Mouse (Mus musculus) limb, embryonic 14.5 days (tissue): ENCODE data around the gene Sel1l3. TPM values are rescaled to one million over a fixed set of nuclear protein-coding genes. Genes with fewer than 3 reads are reported as not detected.

Experiments
- ATAC-seq: fragments of 200-750 bp; cut with Nextera tagmentation; 2 replicates; pipeline ENCODE4 v1.8.0; 2017; ENCODE audit warnings: low read depth, moderate number of reproducible peaks, moderate TSS enrichment; ENCODE audit not compliant: low FRiP score
- DNase-seq: peaks from one replicate; pipeline ENCODE4 v3.0.0-alpha.2; 2015; ENCODE audit warnings: low spot score
- H3K27ac ChIP-seq: fragments of 300-500 bp; sonication (generic); replicated peaks from 2 replicates; pipeline ENCODE4 v1.5.1; 2014; ENCODE audit warnings: low read depth, mild to moderate bottlenecking, low read length, moderate library complexity, mixed read lengths
- H3K27me3 ChIP-seq: fragments of 300-500 bp; sonication (generic); 2 replicates; pipeline ENCODE4 v1.6.1; 2014; ENCODE audit warnings: low read length, mixed read lengths; ENCODE audit not compliant: control insufficient read depth, insufficient read depth
- H3K36me3 ChIP-seq: fragments of 300-500 bp; sonication (generic); 2 replicates; pipeline ENCODE4 v1.6.1; 2014; ENCODE audit warnings: mild to moderate bottlenecking, low read length, moderate library complexity, mixed read lengths; ENCODE audit not compliant: control insufficient read depth, insufficient read depth
- H3K4me1 ChIP-seq: fragments of 300-500 bp; sonication (generic); 2 replicates; pipeline ENCODE4 v1.6.1; 2014; ENCODE audit warnings: antibody characterized with exemption, low read length, mixed read lengths; ENCODE audit not compliant: control insufficient read depth, insufficient read depth
- H3K4me2 ChIP-seq: fragments of 300-500 bp; sonication (generic); replicated peaks from 2 replicates; pipeline ENCODE4 v1.6.1; 2014; ENCODE audit warnings: low read depth, mild to moderate bottlenecking, low read length, moderate library complexity; ENCODE audit not compliant: severe bottlenecking
- H3K4me3 ChIP-seq: fragments of 300-500 bp; sonication (generic); replicated peaks from 2 replicates; pipeline ENCODE4 v1.5.1; 2014; ENCODE audit warnings: low read length
- H3K9ac ChIP-seq: fragments of 300-500 bp; sonication (generic); 2 replicates; pipeline ENCODE4 v1.6.1; 2014; ENCODE audit warnings: mild to moderate bottlenecking, low read depth, low read length, moderate library complexity; ENCODE audit not compliant: severe bottlenecking
- H3K9me3 ChIP-seq: fragments of 300-500 bp; sonication (generic); 2 replicates; pipeline ENCODE4 v1.6.1; 2016; ENCODE audit warnings: low read length; ENCODE audit not compliant: control insufficient read depth
- POLR2A ChIP-seq: fragments of 200-500 bp; IDR thresholded peaks from 2 replicates; pipeline ENCODE4 v1.8.0; 2012; ENCODE audit warnings: inconsistent platforms, mild to moderate bottlenecking, moderate library complexity, borderline replicate concordance; ENCODE audit not compliant: insufficient read depth, insufficient read length; ENCODE audit errors: extremely low read depth
- WGBS: fragments of 180-500 bp; shearing (Covaris S2); extraction: QIAGEN DNeasy Blood & Tissue Kit; methylation state at CpG from one replicate; pipeline ENCODE4 v1.1.7; 2014; 5-methylcytosine and 5-hydroxymethylcytosine counted together
- polyA plus RNA-seq, 2 experiments: library from polyadenylated mRNA; depleted of rRNA in 1 of 2; stranded (reverse) in 1 of 2; unstranded in 1 of 2; fragments of >200 nt; fragmentation: Nextera tagmentation in 1 of 2; extraction: Ambion mirVana in 1 of 2; gene quantifications; 2 replicates each; pipeline versions ENCODE4 v1.2.1 to v1.2.3; 2012 to 2014

Sel1l3 gene
- polyA plus RNA-seq, 2 experiments: 3.6 to 4.6 TPM

GRCm38 (mm10) chr5:53161506-53162186 lies 52.1 kb downstream of the Sel1l3 start:
- H3K4me3 ChIP-seq: no peak overlapping the region
- no peak for DNase-seq
- no peak overlapping the region for H3K4me2 ChIP-seq
- no peak for ATAC-seq
- WGBS: 86% methylated on average over 8 of the region's 8 CpGs
- H3K9me3 ChIP-seq: no peaks in the 10 kb centered on the region
- TF ChIP-seq POLR2A: no peak
- no peak overlapping the region for H3K9ac ChIP-seq
- H3K27ac ChIP-seq: no peak overlapping the region
- H3K27me3 ChIP-seq: no peaks in the 10 kb centered on the region
- H3K4me1 ChIP-seq: no peaks in the 10 kb centered on the region
- no peaks in the 10 kb centered on the region for H3K36me3 ChIP-seq

GRCm38 (mm10) chr5:53160207-53160606 lies 53.5 kb downstream of the Sel1l3 start:
- ATAC-seq (no peak), DNase-seq (no peak)
- Histone ChIP-seq H3K27me3 (no peaks in the 10 kb centered on the region), H3K4me1 (no peaks in the 10 kb centered on the region), H3K9me3 (no peaks in the 10 kb centered on the region), H3K4me3 (no peak overlapping the region), H3K4me2 (no peak overlapping the region), H3K9ac (no peak overlapping the region), H3K27ac (no peak overlapping the region), H3K36me3 (no peaks in the 10 kb centered on the region)
- 80% methylated on average over 6 of the region's 6 CpGs for WGBS
- no peak for TF ChIP-seq POLR2A

- ATAC-seq: no peak
These were observed 54.1 kb downstream of the Sel1l3 start for GRCm38 (mm10) chr5:53159631-53160030.

GRCm38 (mm10) chr5:53159166-53159565 lies 54.6 kb downstream of the Sel1l3 start:
- TF ChIP-seq POLR2A: no peak
- H3K4me2 ChIP-seq: no peak overlapping the region
- H3K9me3 ChIP-seq: no peaks in the 10 kb centered on the region
- WGBS: 75% methylated on average over 3 of the region's 3 CpGs
- no peak overlapping the region for H3K27ac ChIP-seq
- H3K9ac ChIP-seq: no peak overlapping the region
- no peaks in the 10 kb centered on the region for H3K27me3 ChIP-seq
- no peak for DNase-seq
- no peak overlapping the region for H3K4me3 ChIP-seq
- H3K4me1 ChIP-seq: no peaks in the 10 kb centered on the region
- no peak for ATAC-seq
- H3K36me3 ChIP-seq: no peaks in the 10 kb centered on the region

More at GRCm38 (mm10) chr5:53159631-53160030, 54.1 kb downstream of the Sel1l3 start:
- H3K9ac ChIP-seq: no peak overlapping the region
- H3K27me3 ChIP-seq: no peaks in the 10 kb centered on the region
- H3K9me3 ChIP-seq: no peaks in the 10 kb centered on the region
- no peak overlapping the region for H3K4me2 ChIP-seq
- no peaks in the 10 kb centered on the region for H3K36me3 ChIP-seq
- H3K27ac ChIP-seq: no peak overlapping the region
- H3K4me1 ChIP-seq: no peaks in the 10 kb centered on the region
- TF ChIP-seq POLR2A: no peak
- no peak for DNase-seq
- WGBS: 81% methylated on average over 4 of the region's 4 CpGs
- H3K4me3 ChIP-seq: no peak overlapping the region

GRCm38 (mm10) chr5:53155985-53156679 lies 57.6 kb downstream of the Sel1l3 start:
- no peak for ATAC-seq
- no peaks in the 10 kb centered on the region for H3K4me1 ChIP-seq
- H3K4me2 ChIP-seq: no peak overlapping the region
- no peaks in the 10 kb centered on the region for H3K36me3 ChIP-seq
- H3K27me3 ChIP-seq: no peaks in the 10 kb centered on the region
- TF ChIP-seq POLR2A: no peak
- H3K9me3 ChIP-seq: no peaks in the 10 kb centered on the region
- WGBS: 67% methylated on average over 13 of the region's 13 CpGs
- no peak overlapping the region for H3K4me3 ChIP-seq
- no peak overlapping the region for H3K27ac ChIP-seq
- DNase-seq: no peak
- no peak overlapping the region for H3K9ac ChIP-seq

GRCm38 (mm10) chr5:53154501-53154900 lies 59.2 kb downstream of the Sel1l3 start:
- H3K9me3 ChIP-seq: no peaks in the 10 kb centered on the region
- H3K4me2 ChIP-seq: no peak overlapping the region
- no peak overlapping the region for H3K27ac ChIP-seq
- H3K27me3 ChIP-seq: no peaks in the 10 kb centered on the region
- ATAC-seq (no peak), DNase-seq (no peak)
- no peaks in the 10 kb centered on the region for H3K36me3 ChIP-seq
- H3K4me1 ChIP-seq: no peaks in the 10 kb centered on the region
- TF ChIP-seq POLR2A: no peak
- no peak overlapping the region for H3K9ac ChIP-seq
- H3K4me3 ChIP-seq: no peak overlapping the region
- 73% methylated on average over 2 of the region's 2 CpGs for WGBS
